Mouse (Mus musculus) hindbrain, embryonic 16.5 days (tissue): ENCODE data around the gene Rasa2. TPM values are rescaled to one million over a fixed set of nuclear protein-coding genes. Genes with fewer than 3 reads are reported as not detected.
"Not testable (repeated sequence)": the region's sequence is repeated elsewhere in the genome, so short reads cannot be mapped to it uniquely, and the experiment has no call there.

ENCODE experiments used
- ATAC-seq: fragments of 200-750 bp; cut with Nextera tagmentation; 2 replicates; pipeline ENCODE4 v1.8.0; 2017; ENCODE audit warnings: moderate TSS enrichment, moderate library complexity
- H3K27ac ChIP-seq: fragments of 300-500 bp; sonication (generic); 2 replicates; pipeline ENCODE4 v1.5.1; 2014; ENCODE audit warnings: low read depth, mild to moderate bottlenecking, control low read depth, low read length, moderate library complexity
- H3K27me3 ChIP-seq: fragments of 300-500 bp; sonication (generic); replicated peaks from 2 replicates; pipeline ENCODE4 v1.6.1; 2014; ENCODE audit warnings: low read length; ENCODE audit not compliant: control insufficient read depth, insufficient read depth
- H3K36me3 ChIP-seq: fragments of 300-500 bp; sonication (generic); 2 replicates; pipeline ENCODE4 v1.6.1; 2014; ENCODE audit warnings: mild to moderate bottlenecking, low read length, moderate library complexity, mixed read lengths; ENCODE audit not compliant: control insufficient read depth, insufficient read depth
- H3K4me1 ChIP-seq: fragments of 300-500 bp; sonication (generic); 2 replicates; pipeline ENCODE4 v1.6.1; 2014; ENCODE audit warnings: low read depth, low read length; ENCODE audit not compliant: control insufficient read depth, insufficient read depth
- H3K4me2 ChIP-seq: fragments of 300-500 bp; sonication (generic); 2 replicates; pipeline ENCODE4 v1.6.1; 2014; ENCODE audit warnings: mild to moderate bottlenecking, low read length, control low read depth, moderate library complexity
- H3K4me3 ChIP-seq: fragments of 300-500 bp; sonication (generic); 2 replicates; pipeline ENCODE4 v1.5.1; 2014; ENCODE audit warnings: mild to moderate bottlenecking, low read length, control low read depth, moderate library complexity
- H3K9ac ChIP-seq: fragments of 300-500 bp; sonication (generic); 2 replicates; pipeline ENCODE4 v1.6.1; 2014; ENCODE audit warnings: low read depth, mild to moderate bottlenecking, control low read depth, low read length, moderate library complexity
- H3K9me3 ChIP-seq: fragments of 300-500 bp; sonication (generic); 2 replicates; pipeline ENCODE4 v1.6.1; 2014; ENCODE audit warnings: mild to moderate bottlenecking, low read length, moderate library complexity; ENCODE audit not compliant: control insufficient read depth
- WGBS: fragments of 180-500 bp; shearing (Covaris S2); extraction: QIAGEN DNeasy Blood & Tissue Kit; methylation state at CpG from one replicate; pipeline ENCODE4 v1.1.7; 2014; 5-methylcytosine and 5-hydroxymethylcytosine counted together
- polyA plus RNA-seq: library from polyadenylated mRNA; unstranded; fragments of >200 nt; fragmentation: Nextera tagmentation; extraction: Ambion mirVana; gene quantifications from 2 replicates; pipeline ENCODE4 v1.2.1, GENCODE M21; 2015

Rasa2 gene
- polyA plus RNA-seq, 1 experiment from 2014 or later, result 17.8 TPM

DNA sequence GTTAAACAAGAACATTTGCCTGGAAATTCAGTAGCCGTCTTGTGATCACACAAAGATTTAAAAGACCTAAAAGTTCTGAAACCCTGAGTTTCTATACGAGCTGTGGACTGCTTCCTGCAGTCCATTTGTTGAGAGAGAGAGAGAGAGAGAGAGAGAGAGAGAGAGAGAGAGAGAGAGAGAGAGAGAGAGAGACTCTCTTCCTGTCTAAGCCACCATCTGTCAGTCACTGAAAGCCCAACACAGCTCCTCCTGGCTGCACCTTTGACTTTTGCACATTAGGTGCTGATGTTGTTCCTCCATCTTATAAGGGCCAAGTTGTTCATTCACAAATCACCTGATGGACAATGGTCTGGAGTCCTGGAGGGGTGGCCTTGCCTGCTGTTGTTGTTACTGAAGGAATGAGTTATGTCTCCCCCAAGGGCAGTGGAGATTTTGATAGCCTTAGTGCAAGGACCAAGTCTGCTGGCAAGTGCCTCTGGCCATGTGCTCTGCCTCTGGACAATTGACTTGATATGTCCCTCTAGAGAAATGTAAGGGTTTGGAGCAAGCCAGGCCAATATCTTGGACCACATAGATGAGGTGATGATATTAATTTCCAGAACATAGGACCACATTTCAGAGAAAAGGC lies 15.4 kb upstream of the Rasa2 start:
- H3K9me3 ChIP-seq, result no peaks in the 10 kb centered on the region
- no peaks in the 10 kb centered on the region for H3K27me3 ChIP-seq
- 64% methylated on average over 2 of the region's 2 CpGs for WGBS
- no peaks in the 10 kb centered on the region for H3K4me1 ChIP-seq
- no peak for ATAC-seq
- H3K27ac ChIP-seq, result no peak overlapping the region
- H3K9ac ChIP-seq, result no peak overlapping the region
- H3K36me3 ChIP-seq, result no peaks in the 10 kb centered on the region
- H3K4me2 ChIP-seq, result no peak overlapping the region
- H3K4me3 ChIP-seq, result no peak overlapping the region

DNA sequence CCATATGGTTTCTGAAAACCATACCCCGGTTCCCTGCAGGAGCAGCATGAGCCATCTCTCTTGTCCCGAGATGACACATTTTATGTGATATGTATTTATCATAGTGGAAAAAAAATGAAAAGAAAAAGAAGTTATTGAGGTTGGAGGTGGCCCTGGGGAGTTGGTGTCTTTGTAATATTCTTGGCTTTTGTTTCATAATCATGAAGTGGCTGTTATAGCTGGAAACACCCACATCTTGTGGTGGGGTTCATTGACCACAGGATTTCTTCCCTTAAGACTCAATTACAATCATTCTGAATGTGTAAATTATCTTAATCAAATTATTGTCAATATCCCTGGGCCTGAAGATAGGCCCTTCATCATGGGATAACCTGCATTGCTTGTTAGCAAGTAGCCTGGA lies 13.4 kb upstream of the Rasa2 start:
- no peak overlapping the region for H3K4me2 ChIP-seq
- no peak for ATAC-seq
- H3K27me3 ChIP-seq, result no peaks in the 10 kb centered on the region
- H3K36me3 ChIP-seq, result no peaks in the 10 kb centered on the region
- no peak overlapping the region for H3K27ac ChIP-seq
- H3K9ac ChIP-seq, result no peak overlapping the region
- 82% methylated on average over 2 of the region's 2 CpGs for whole genome bisulfite sequencing
- no peak overlapping the region for H3K4me3 ChIP-seq
- H3K9me3 ChIP-seq, result no peaks in the 10 kb centered on the region
- no peaks in the 10 kb centered on the region for H3K4me1 ChIP-seq

DNA sequence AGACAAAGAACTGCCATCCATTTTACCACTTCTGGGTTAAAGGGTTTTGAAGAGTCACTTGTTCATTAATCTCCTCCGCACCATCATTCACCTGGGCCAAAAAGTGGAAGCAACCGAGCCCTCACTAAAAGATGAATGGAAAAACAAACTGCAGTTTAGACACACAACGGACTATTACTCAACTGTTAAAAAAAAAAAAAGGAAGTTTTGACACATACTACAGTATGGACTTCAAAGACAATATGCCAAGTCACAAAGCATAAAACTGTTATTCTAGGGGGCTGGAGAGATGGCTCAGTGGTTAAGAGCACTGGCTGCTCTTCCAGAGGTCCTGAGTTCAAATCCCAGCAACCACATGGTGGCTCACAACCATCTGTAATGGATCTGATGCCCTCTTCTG lies 12.6 kb upstream of the Rasa2 start:
- not testable (repeated sequence) for H3K4me1 ChIP-seq, H3K36me3 ChIP-seq, ATAC-seq, H3K4me2 ChIP-seq, H3K9me3 ChIP-seq, H3K4me3 ChIP-seq, H3K9ac ChIP-seq, H3K27me3 ChIP-seq, H3K27ac ChIP-seq
- WGBS, result 91% methylated on average over 3 of the region's 3 CpGs

DNA sequence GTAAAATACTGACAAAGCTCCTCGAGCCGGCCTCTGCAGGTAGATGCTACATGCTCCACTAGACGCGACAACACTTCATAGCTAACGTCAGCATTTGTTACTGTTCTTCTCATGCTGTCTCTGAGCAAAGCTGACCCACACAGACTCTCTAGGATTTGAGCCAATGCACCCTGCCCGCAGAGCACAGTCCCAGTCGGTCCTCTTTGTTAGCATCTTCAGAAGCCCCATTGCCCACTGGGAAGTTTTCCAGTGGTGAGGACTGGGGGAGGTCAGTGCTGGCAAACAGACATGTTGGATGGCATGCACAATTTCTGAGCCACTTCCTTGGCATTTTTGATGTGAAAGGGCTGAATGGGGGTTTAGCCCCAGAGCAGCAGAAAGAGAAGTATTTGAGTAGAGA lies 8.0 kb upstream of the Rasa2 start:
- no peak overlapping the region for H3K9ac ChIP-seq
- no peaks in the 10 kb centered on the region for H3K4me1 ChIP-seq
- H3K27me3 ChIP-seq, result no peaks in the 10 kb centered on the region
- H3K4me2 ChIP-seq, result no peak overlapping the region
- H3K27ac ChIP-seq, result no peak overlapping the region
- WGBS, result 82% methylated on average over 7 of the region's 7 CpGs
- ATAC-seq, result peak; percentile 87
- H3K9me3 ChIP-seq, result no peaks in the 10 kb centered on the region
- H3K36me3 ChIP-seq, result no peaks in the 10 kb centered on the region
- no peak overlapping the region for H3K4me3 ChIP-seq

DNA sequence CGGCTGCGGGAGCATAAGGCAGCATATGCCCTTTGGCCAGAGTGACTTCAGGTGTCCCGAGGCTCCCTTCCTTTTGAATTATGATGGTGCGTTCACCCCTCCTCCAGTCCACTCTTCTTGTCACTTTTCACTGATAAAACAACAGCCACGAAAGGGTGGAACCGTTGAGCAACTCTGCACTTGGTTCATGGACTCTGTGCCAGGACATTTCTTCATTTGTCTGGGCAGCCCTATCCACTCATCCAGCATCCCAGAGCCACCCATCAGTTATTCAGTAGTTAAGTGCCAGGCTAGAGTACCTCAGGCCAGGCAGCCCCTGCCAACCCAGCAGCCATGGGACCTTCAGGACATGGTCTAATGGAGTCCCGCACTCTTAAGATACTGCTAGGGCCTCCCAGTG lies 7.1 kb upstream of the Rasa2 start:
- H3K4me1 ChIP-seq, result no peaks in the 10 kb centered on the region
- no peaks in the 10 kb centered on the region for H3K36me3 ChIP-seq
- ATAC-seq, result no peak
- no peaks in the 10 kb centered on the region for H3K9me3 ChIP-seq
- H3K9ac ChIP-seq, result no peak overlapping the region
- H3K27ac ChIP-seq, result no peak overlapping the region
- no peak overlapping the region for H3K4me2 ChIP-seq
- 90% methylated on average over 7 of the region's 7 CpGs for WGBS
- H3K4me3 ChIP-seq, result no peak overlapping the region
- no peaks in the 10 kb centered on the region for H3K27me3 ChIP-seq

DNA sequence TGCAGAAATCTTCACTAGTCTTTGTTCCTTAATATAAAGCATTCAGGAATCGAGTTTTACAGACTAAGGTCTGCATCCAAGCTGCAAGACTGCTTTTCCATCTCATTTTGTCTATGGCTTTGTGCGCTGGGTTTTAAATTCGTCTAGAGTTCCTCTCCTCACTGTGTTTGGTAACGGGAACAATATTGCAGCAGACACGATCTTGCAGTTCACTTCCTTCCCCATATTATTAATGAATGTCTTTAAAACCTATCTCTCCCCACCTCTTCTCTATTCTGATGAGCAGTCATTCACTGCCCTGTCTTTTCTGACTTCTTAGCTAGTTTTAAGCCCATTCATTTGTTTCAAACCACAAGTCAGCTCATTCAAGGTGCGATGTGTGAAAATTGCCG lies 5.7 kb upstream of the Rasa2 start:
- H3K9ac ChIP-seq, result no peak overlapping the region
- WGBS, result 67% methylated on average over 7 of the region's 7 CpGs
- no peaks in the 10 kb centered on the region for H3K27me3 ChIP-seq
- ATAC-seq, result no peak
- H3K36me3 ChIP-seq, result no peaks in the 10 kb centered on the region
- H3K4me3 ChIP-seq, result no peak overlapping the region
- no peaks in the 10 kb centered on the region for H3K9me3 ChIP-seq
- H3K4me1 ChIP-seq, result no peaks in the 10 kb centered on the region
- H3K4me2 ChIP-seq, result no peak overlapping the region
- no peak overlapping the region for H3K27ac ChIP-seq

DNA sequence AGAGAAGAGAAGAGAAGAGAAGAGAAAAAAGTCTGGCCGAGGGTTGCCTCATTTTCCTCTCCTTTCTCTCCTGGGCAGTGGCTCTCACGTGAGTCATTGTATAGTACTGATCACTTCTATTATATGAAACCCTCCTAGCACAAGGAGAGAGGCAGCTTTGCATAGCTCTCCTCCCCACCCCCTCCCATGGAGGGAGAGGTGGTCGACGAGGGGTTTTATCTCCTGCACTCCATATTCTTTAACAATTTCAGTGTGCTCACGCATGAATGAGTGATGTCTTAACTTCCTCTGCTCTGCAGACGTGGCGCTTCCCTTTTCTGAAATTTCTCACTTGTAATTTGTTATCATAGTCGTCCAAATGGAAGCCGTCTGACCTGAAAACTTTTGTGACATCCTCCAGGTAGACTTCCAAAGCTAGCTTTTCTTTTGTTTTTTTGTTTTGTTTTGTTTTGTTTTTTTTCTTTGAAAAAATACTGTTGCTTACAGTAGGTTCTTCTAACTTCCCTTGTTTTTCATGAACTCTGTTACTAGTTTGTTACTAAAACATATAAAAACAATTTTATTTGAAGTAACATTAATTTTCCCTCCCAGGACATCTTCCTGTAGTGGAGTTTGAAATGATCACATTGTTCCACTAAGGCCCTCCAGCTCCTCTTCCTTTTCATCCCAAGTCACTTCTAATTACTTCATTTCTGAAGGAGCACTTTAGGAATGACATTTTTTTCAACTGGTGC lies 5.2 kb upstream of the Rasa2 start:
- Histone ChIP-seq H3K4me1 (no peaks in the 10 kb centered on the region; the same call in 1 of the 2 replicates), H3K4me3 (no peak overlapping the region), H3K27ac (no peak overlapping the region), H3K4me2 (no peak overlapping the region), H3K36me3 (no peaks in the 10 kb centered on the region), H3K9ac (no peak overlapping the region), H3K27me3 (no peaks in the 10 kb centered on the region), H3K9me3 (no peaks in the 10 kb centered on the region)
- no peak for ATAC-seq
- 46% methylated on average over 9 of the region's 9 CpGs for WGBS

DNA sequence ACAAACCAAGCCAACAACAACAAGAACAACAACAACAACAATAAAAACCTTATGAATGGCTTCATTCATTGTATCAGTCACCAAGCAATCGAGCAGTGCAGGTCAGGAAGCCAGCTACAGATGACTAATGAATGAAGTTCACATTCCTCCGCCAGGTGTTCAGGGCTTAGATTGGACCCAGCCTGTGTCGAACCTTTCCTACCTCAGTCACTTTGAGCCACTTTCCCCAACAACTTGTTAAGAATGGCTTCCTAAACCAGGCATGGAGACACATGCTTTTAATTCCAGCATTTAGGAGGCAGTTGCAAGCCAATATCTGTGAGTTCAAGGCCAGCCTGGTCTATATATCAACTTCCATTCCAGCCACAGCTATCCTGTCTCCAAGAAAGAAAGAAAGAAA lies 4.5 kb upstream of the Rasa2 start:
- Histone ChIP-seq H3K4me1 (no peaks in the 10 kb centered on the region; the same call in 1 of the 2 replicates), H3K36me3 (no peaks in the 10 kb centered on the region), H3K4me3 (no peak overlapping the region), H3K27me3 (no peaks in the 10 kb centered on the region), H3K9ac (no peak overlapping the region), H3K27ac (no peak overlapping the region), H3K9me3 (no peaks in the 10 kb centered on the region), H3K4me2 (no peak overlapping the region)
- WGBS, result 80% methylated on average over 3 of the region's 3 CpGs
- no peak for ATAC-seq

DNA sequence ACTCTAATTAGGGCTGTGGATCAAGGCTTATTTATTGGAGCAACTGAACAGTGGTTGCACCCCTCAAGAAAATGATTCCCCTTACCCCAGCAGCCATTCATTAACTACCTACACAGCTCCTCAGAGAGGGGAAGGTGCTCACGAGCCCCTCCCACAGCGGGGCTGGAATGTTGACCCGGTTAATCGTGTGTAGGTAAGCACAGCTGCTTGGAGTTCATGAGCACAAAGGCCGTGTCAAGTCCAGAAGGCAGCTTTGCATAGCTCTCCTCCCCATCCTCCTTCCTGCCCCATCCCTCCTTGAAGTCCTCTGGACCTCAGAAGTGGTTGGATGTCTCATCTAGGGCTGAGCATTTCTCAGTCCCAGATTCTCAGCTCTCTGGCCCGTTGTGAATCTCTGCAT lies 3.8 kb upstream of the Rasa2 start:
- Histone ChIP-seq H3K9me3 (no peaks in the 10 kb centered on the region), H3K4me2 (no peak overlapping the region), H3K9ac (no peak overlapping the region), H3K27ac (no peak overlapping the region), H3K4me3 (no peak overlapping the region), H3K4me1 (no peaks in the 10 kb centered on the region; the same call in 1 of the 2 replicates), H3K36me3 (no peaks in the 10 kb centered on the region), H3K27me3 (no peaks in the 10 kb centered on the region)
- 79% methylated on average over 6 of the region's 6 CpGs for WGBS
- no peak for ATAC-seq
